Mouse (Mus musculus) testis, adult 2 months (tissue): ENCODE data around the gene Ltn1.

ENCODE experiments used
- CTCF ChIP-seq: fragments of 200-500 bp; IDR thresholded peaks from 2 replicates; pipeline ENCODE4 v1.5.1; 2012; ENCODE audit warnings: low read depth, mild to moderate bottlenecking, inconsistent platforms, low read length, moderate library complexity; ENCODE audit not compliant: control insufficient read depth, insufficient read depth, insufficient replicate concordance
- POLR2A ChIP-seq: fragments of 200-500 bp; IDR thresholded peaks from 2 replicates; pipeline ENCODE4 v1.6.1; 2012; ENCODE audit warnings: low read depth, mild to moderate bottlenecking, inconsistent platforms, low read length, moderate library complexity; ENCODE audit not compliant: control insufficient read depth

DNA sequence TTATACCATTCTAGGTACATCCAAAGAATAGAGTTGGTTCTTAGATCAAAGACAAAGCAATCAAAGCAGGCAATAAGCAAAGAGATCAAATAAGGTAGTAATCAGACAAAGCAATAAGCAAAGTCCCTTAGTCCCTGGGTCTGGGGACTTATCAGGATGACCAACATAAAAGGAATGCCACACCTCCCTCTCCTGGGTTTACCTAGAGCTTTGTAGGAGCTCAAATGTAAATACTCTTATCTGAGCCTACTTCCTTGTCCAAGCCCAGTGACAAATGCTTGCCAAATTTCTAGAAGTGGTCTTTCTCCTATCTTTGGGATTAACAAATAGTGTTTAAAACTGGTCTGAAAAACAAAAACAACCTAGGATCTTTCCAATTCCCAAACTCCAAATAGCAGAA, 10.8 kb upstream of the Ltn1 start:
- TF ChIP-seq CTCF (no peak), POLR2A (no peak)
